Mouse (Mus musculus) thymus, adult 2 months (tissue): ENCODE measurements around the gene Tspan31. TPM values are rescaled to one million over a fixed set of nuclear protein-coding genes. Genes with fewer than 3 reads are reported as not detected.
"Not testable (repeated sequence)": the region's sequence is repeated elsewhere in the genome, so short reads cannot be mapped to it uniquely, and the experiment has no call there.

ENCODE experiments used
- DNase-seq: peaks from one replicate; pipeline ENCODE4 v3.0.0; 2021
- H3K27ac ChIP-seq: fragments of 200-500 bp; 2 replicates; pipeline ENCODE4 v1.5.1; 2012; ENCODE audit warnings: low read length, control low read depth; ENCODE audit not compliant: control insufficient read depth, insufficient read depth
- H3K27me3 ChIP-seq: fragments of 200-500 bp; 2 replicates; pipeline ENCODE4 v1.6.1; 2012; ENCODE audit warnings: mild to moderate bottlenecking, low read length, moderate library complexity, mixed read lengths; ENCODE audit not compliant: control insufficient read depth, insufficient read depth
- H3K36me3 ChIP-seq: fragments of 200-500 bp; 2 replicates; pipeline ENCODE4 v1.6.1; 2012; ENCODE audit warnings: mild to moderate bottlenecking, low read length, moderate library complexity; ENCODE audit not compliant: control insufficient read depth, insufficient read depth
- H3K4me1 ChIP-seq: fragments of 200-500 bp; replicated peaks from 2 replicates; pipeline ENCODE4 v1.6.1; 2012; ENCODE audit warnings: low read length; ENCODE audit not compliant: control insufficient read depth, insufficient read depth
- H3K4me3 ChIP-seq: fragments of 200-500 bp; 2 replicates; pipeline ENCODE4 v1.5.1; 2012; ENCODE audit warnings: mild to moderate bottlenecking, low read length, control low read depth, moderate library complexity; ENCODE audit not compliant: control insufficient read depth, insufficient read depth
- CTCF ChIP-seq: fragments of 200-500 bp; IDR thresholded peaks from 2 replicates; pipeline ENCODE4 v1.5.1; 2012; ENCODE audit warnings: mild to moderate bottlenecking, control low read depth, low read length, moderate library complexity, borderline replicate concordance; ENCODE audit not compliant: control insufficient read depth, poor library complexity, insufficient read depth; ENCODE audit errors: extremely low read depth
- POLR2A ChIP-seq: fragments of 200-500 bp; IDR thresholded peaks from 2 replicates; pipeline ENCODE4 v1.6.1; 2012; ENCODE audit warnings: mild to moderate bottlenecking, low read length, control low read depth, moderate library complexity; ENCODE audit not compliant: control insufficient read depth, poor library complexity, insufficient read depth; ENCODE audit errors: extremely low read depth
- WGBS: fragments of 180-500 bp; shearing (Covaris S2); methylation state at CpG from one replicate; pipeline ENCODE4 v1.1.7; 2018; 5-methylcytosine and 5-hydroxymethylcytosine counted together
- polyA plus RNA-seq: library from polyadenylated mRNA; depleted of rRNA; stranded (reverse); fragments of >200 nt; gene quantifications from 2 replicates; pipeline ENCODE4 v1.2.3, GENCODE M21; 2012

Gene Tspan31
- polyA plus RNA-seq, 1 experiment, result 45.2 TPM

GRCm38 (mm10) chr10:127073981-127074380, 3.9 kb upstream of the Tspan31 start:
- 96% methylated on average over 1 of the region's 1 CpGs for WGBS

GRCm38 (mm10) chr10:127072969-127073368, 2.9 kb upstream of the Tspan31 start:
- 95% methylated on average over 2 of the region's 2 CpGs for WGBS
- H3K36me3 ChIP-seq, H3K27ac ChIP-seq, H3K4me3 ChIP-seq, DNase-seq, H3K27me3 ChIP-seq: not testable (repeated sequence)
- H3K4me1 ChIP-seq, result peaks cover 35% of the 10 kb centered on the region

More at GRCm38 (mm10) chr10:127073981-127074380, 3.9 kb upstream of the Tspan31 start:
- Histone ChIP-seq H3K36me3 (no peaks in the 10 kb centered on the region), H3K27me3 (no peaks in the 10 kb centered on the region), H3K27ac (no peak overlapping the region), H3K4me3 (no peak overlapping the region), H3K4me1 (peaks cover 40% of the 10 kb centered on the region)
- TF ChIP-seq CTCF, result no peak
- TF ChIP-seq POLR2A, result no peak
- no peak for DNase-seq

GRCm38 (mm10) chr10:127072270-127072669, 2.2 kb upstream of the Tspan31 start:
- peaks cover 30% of the 10 kb centered on the region for H3K4me1 ChIP-seq
- not testable (repeated sequence) for H3K27ac ChIP-seq, DNase-seq, H3K4me3 ChIP-seq, H3K36me3 ChIP-seq, H3K27me3 ChIP-seq
- WGBS, result 78% methylated on average over 4 of the region's 4 CpGs

- 81% methylated on average over 9 of the region's 9 CpGs for WGBS
- TF ChIP-seq POLR2A, result no peak
- no peak for TF ChIP-seq CTCF
- no peaks in the 10 kb centered on the region for H3K27me3 ChIP-seq
- H3K27ac ChIP-seq, result no peak overlapping the region
- peaks cover 23% of the 10 kb centered on the region for H3K4me1 ChIP-seq
- peaks cover 4% of the 10 kb centered on the region; the same call in 1 of the 2 replicates for H3K36me3 ChIP-seq
- DNase-seq, result no peak
- H3K4me3 ChIP-seq, result no peak overlapping the region
These were observed 1.1 kb upstream of the Tspan31 start for GRCm38 (mm10) chr10:127071203-127071602.

- DNase-seq, result no peak
- H3K27me3 ChIP-seq, result no peaks in the 10 kb centered on the region
- H3K4me3 ChIP-seq, result peak overlapping the region; percentile 44
- WGBS, result 10% methylated on average over 30 of the region's 30 CpGs
- peaks cover 17% of the 10 kb centered on the region for H3K36me3 ChIP-seq
- H3K27ac ChIP-seq, result peak overlapping the region; percentile 2; the same call in 1 of the 2 replicates
- TF ChIP-seq CTCF (no peak), POLR2A (no peak)
- peaks cover 23% of the 10 kb centered on the region for H3K4me1 ChIP-seq
These were observed 529 bp downstream of the Tspan31 start for GRCm38 (mm10) chr10:127069281-127070189.

DNA sequence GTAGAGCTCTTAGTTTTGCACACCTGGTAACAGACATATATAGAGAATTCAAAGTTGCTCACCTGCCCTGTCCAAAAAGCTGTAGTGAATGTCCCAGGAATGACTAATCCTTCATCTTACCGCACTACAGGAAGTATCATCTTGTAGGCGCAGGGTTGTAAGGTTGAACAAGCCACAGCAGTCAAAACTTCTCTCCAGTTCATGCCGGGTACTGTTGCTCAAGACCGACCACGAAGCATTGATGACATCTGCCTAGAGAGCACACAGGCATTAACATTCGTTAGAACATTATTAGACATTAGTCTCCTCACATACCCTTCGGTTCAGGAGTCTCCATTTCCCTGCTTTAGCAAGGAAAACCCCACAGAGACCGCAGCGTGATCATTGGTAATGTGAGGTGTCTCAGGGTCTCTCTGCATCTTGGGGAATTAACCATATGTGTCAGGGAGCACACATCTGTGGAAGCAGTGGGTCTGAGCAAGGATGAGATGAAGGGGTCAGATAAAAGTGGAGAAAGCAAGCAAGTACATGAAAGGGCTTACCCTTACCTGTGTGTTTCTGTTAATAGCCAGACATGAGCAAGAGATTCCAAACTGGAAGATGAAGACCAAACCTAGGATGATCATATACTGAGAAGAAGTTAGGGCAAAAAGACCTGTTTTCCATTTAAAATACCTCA, 1.6 kb downstream of the Tspan31 start:
- 60% methylated on average over 9 of the region's 9 CpGs for WGBS
- DNase-seq, result no peak
- Histone ChIP-seq H3K27ac (no peak overlapping the region), H3K4me3 (no peak overlapping the region), H3K27me3 (no peaks in the 10 kb centered on the region), H3K4me1 (peaks cover 28% of the 10 kb centered on the region), H3K36me3 (peaks cover 17% of the 10 kb centered on the region)
- TF ChIP-seq CTCF (no peak), POLR2A (no peak)

DNA sequence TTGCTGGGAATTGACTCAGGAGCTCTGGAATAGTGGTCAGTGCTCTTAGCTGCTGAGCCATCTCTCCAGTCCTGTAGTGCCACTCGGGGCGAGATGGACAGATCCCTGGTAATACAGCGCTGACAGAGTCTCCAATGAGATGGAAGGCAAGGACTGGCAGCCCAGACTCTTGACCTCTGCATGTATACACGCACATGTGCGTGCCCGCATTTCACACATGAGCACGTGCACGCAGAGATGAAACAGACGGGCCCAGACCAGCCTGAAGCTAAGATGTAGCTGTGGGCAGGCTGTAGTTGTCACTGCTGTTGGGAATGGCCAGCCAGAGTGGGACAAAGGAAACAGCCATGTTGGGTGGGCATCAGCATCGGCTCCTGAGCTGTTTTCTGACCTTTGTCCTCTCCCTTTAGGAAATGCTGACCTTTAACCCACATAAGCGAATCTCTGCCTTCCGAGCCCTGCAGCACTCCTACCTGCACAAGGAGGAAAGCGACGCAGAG, 3.5 kb downstream of the Tspan31 start:
- 95% methylated on average over 14 of the region's 14 CpGs for WGBS
- H3K27me3 ChIP-seq, result no peaks in the 10 kb centered on the region
- no peak for DNase-seq
- no peak overlapping the region for H3K27ac ChIP-seq
- peaks cover 31% of the 10 kb centered on the region for H3K4me1 ChIP-seq
- no peak overlapping the region for H3K4me3 ChIP-seq
- TF ChIP-seq CTCF (no peak), POLR2A (no peak)
- H3K36me3 ChIP-seq, result peaks cover 17% of the 10 kb centered on the region
